Mouse (Mus musculus) gastrocnemius, postnatal 10 days (tissue): ENCODE results near the gene Rabgap1l. TPM values are rescaled to one million over a fixed set of nuclear protein-coding genes. Genes with fewer than 3 reads are reported as not detected.

Experiments used
- DNase-seq: peaks from one replicate; pipeline ENCODE4 v3.0.0; 2021; ENCODE audit warnings: mixed read lengths
- total RNA-seq, 2 experiments: library from RNA; stranded (reverse); gene quantifications; 2 replicates each; pipeline ENCODE4 v1.2.3; 2021

Rabgap1l gene
- total RNA-seq, 2 experiments from 2014 or later, result 14.2 to 21.4 TPM

GRCm38 (mm10) chr1:160280603-160281002 lies 512.4 kb downstream of the Rabgap1l start:
- DNase-seq, result no peak

GRCm38 (mm10) chr1:160277940-160278682 lies 514.9 kb downstream of the Rabgap1l start:
- no peak for DNase-seq

DNA sequence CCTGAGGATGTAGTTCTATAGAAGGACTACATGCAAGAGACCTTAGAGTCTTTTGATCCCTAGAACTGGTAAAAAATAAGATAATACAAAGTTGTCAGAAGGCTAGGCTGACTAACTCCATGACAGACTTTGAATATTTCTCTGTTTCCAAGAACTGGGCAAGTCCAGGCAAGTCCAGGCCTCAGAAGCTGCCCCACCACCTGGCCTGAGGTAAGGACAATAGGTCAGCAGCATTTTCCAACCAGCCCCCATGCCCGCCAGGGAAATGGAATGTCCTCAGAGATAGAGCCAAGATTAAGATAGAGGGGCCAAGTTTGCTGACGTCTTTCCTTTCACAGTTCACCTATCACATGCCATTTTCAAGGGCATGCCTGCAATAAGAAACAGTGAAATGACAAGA lies 517.8 kb downstream of the Rabgap1l start:
- DNase-seq, result no peak

DNA sequence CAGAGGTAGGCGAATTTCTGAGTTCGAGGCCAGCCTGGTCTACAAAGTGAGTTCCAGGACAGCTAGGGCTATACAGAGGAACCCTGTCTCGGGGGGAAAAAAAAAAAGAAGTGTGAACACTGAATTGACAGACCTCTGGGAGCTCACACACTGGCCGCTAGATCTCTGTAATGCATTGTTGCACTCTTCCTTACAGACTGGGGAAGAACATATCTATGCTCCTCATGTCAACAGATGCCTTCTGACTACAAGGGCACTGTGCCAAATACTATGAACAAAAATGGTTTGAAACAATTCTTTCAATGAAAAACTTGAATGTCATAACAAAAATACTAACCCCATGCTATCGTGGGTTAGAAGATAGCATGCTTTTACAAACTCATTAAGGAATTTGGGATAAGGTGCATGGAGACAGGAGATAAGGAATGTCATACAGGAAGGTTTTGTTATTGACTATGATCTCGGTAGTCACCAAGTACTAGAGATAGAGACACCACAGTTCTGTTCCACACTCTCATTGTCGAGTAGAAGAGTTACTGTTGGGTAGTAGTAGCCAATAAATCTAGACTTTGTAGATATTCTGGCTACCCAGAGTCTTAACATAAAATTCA lies 519.8 kb downstream of the Rabgap1l start:
- DNase-seq, result no peak

DNA sequence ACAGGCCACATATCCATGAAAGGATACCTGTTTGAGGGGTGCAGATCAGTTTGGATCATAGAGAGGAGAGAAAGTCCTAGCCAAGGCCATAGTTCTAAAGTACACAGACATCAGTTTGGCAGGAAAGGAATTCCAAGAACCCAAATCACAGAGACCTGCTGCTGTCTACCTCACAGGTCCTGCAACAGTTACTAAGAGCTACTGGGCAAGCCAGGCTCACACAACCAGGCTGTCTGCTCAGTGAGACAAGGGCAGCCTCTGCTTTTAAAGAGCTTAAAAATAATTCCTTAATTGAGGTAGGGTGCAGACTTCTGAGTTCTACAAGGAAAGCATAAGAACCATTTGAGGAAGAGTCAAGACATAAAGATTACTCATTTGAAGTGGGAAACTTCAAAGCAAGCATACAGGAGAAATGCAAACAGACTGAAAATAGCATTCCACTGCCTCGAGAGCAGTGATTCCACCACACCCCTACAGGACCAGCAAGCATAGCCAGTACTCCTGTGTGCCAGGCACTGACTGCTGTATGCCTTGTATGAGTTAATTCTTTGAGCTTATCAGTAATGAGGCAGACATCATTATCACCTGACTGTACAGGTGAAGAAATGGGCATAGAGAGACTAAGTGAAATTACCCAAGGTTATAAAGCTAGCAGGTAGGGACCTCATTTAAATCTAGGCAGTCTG lies 521.6 kb downstream of the Rabgap1l start:
- DNase-seq, result no peak

DNA sequence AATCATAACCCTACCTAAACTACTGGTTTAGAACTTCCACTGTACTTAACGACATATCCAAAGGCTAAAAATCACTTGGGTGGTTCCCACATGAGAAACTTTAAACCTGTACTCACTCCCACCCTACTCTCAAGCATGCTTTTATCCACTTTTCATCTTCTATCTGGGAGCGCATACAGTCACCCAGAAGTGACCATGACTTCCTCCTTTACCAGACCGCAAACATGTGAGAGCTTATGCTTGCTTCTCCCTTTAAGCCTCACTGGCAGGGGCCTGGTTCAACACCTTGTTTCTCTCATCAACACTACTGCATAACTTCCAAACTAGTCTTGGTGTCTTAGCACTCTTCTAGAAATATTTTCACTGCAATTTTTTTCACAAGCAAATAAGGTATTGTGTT lies 524.7 kb downstream of the Rabgap1l start:
- DNase-seq, result no peak

GRCm38 (mm10) chr1:160263630-160264346 lies 529.2 kb downstream of the Rabgap1l start:
- DNase-seq, result peak; percentile 34

DNA sequence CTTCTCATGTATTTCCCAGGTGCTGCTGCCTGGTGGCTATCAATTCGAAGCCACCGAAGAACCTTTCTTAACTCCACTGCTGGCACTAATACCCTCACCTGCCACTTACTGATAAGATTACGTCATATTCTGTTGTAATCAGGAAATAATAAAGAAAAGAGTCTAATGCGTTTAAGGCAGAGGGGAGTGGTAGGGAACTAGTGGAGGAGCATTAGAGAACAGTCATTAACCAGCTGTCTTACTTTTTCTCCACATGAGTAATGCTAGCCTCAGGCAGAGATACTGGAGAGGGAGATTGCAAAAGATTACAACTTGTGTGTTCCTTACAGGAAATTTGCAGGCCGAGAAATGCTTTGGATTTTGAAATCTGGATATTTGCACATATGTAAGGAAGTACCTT lies 530.0 kb downstream of the Rabgap1l start:
- DNase-seq, result no peak

DNA sequence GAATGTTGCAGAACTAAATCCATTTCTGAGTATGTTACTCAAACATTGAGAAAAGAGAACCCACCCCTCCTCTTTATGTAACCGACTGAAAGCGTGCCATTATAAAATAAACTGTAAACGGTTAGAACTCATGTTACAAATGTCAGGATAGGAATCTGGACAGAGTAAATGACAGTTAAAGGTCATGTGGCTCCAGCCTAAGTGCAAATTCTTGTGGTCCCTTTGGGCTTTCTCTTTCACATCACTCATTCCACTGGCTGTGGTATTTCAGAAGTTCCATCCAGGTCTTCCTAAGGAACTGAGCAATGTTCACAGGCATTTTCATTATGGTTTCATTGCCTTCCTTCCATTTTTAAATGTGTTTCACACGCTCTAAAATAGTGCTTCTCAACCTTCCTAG lies 530.6 kb downstream of the Rabgap1l start:
- no peak for DNase-seq

DNA sequence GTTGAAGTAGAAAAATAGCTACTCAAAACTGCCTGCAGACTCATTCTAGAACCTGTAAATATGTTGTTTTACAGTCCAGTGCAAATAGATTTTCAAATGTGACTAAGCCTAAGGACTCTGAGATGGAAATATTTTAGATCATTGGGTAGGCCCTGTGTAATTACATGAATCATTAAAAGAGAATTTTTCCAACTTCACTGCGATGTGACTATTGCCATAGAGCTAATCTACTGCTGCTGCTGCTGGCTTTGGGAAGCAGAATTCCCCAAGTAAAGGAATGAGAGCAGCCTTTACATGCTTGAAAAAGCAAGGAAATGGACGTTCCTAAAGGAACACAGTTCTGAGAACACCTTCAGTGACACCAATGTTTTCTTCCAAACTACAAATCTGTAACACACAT lies 531.2 kb downstream of the Rabgap1l start:
- DNase-seq, result no peak

DNA sequence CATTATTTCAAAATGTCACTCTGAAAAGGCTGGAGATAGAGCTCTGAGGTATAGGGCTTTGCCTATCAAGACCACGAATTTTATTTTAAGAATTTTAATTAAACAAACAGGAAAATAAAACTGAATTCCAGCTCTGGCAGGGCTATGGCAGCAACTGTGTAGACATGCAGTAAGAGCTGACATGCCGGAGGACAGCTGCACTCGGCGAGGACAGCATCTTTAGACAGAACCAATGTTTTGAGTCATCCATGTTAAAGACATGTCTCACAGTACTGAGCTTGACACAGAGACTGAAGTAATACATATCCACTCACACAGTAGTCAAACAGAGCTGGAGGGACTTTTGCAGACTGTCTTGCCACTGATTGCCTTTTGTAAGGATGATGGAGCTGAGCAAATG lies 532.4 kb downstream of the Rabgap1l start:
- DNase-seq, result no peak

GRCm38 (mm10) chr1:160259884-160260283 lies 533.1 kb downstream of the Rabgap1l start:
- no peak for DNase-seq

DNA sequence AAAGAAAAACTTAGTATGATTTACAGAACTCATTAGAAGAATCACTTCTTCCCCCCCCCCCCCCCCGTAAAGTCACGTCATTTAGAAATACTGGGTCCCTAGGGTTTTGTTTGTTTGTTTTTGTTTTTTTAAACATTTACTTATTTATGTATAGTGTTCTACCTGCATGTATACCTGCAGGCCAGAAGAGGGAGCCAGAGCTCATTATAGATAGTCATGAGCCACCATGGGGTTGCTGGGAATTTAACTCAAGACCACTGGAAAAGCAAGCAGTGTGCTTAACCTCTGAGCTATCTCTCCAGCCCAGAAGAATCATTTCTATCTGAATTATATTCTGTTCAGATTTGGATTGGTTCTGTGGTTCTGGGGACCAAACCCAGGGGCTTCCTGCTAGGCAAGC lies 539.9 kb downstream of the Rabgap1l start:
- no peak for DNase-seq

- no peak for DNase-seq
Measured at GRCm38 (mm10) chr1:160251388-160252007, 541.5 kb downstream of the Rabgap1l start.

DNA sequence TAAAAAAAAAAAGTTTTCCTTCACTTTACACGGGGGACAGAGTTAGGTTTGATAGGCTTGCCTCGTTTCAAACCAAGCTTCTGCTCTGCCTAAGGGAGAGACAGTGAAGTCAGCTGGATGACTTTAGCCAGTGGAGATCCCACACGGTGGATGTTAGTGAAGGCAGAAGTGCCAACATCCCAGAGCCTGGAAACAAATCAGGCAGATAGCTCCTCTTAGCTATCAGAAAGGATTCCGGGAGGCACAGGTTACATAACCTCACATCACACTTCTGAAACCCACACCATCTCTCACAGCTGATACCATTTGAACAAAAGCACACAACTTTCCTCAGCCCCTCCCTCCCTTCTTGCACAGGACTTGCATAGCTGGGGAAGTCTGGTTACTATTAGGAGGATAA lies 542.2 kb downstream of the Rabgap1l start:
- no peak for DNase-seq

DNA sequence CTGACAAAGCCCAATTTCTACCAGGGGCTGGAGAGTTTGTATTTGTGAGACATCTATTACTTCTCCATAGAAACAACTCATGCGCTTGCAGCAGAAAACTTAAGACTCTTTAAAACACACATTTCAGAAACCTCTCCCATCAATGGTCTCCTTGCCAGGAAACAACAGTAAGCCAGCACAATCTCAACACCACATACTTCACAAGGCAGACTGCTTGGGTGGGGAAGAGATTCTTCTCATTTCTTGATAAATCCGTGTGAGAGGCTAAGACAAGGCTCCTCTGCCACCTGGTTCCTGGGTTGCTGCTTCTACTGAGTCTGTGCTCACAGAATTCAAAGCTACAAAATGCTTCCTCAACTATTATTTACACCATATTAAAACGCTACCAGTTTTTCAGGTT lies 543.2 kb downstream of the Rabgap1l start:
- DNase-seq, result no peak

- no peak for DNase-seq
Measured at GRCm38 (mm10) chr1:160247473-160247872, 545.5 kb downstream of the Rabgap1l start.

- no peak for DNase-seq
Measured at GRCm38 (mm10) chr1:160246844-160247243, 546.2 kb downstream of the Rabgap1l start.

GRCm38 (mm10) chr1:160245954-160246353 lies 547.1 kb downstream of the Rabgap1l start:
- DNase-seq, result no peak

- DNase-seq, result no peak
Measured at GRCm38 (mm10) chr1:160244689-160245088, 548.3 kb downstream of the Rabgap1l start.

GRCm38 (mm10) chr1:160240091-160240490 lies 552.9 kb downstream of the Rabgap1l start:
- no peak for DNase-seq

GRCm38 (mm10) chr1:160238852-160239443 lies 554.1 kb downstream of the Rabgap1l start:
- DNase-seq, result no peak
